Mouse (Mus musculus) left cerebral cortex, postnatal 14 days (tissue): ENCODE data around the gene Adcy6. TPM values are rescaled to one million over a fixed set of nuclear protein-coding genes. Genes with fewer than 3 reads are reported as not detected.

ENCODE experiments used
- DNase-seq, 2 experiments: peaks; one replicate each; pipeline ENCODE4 v3.0.0; 2021 to 2022; ENCODE audit warnings: low spot score in 2 of 2, mixed read lengths in 1 of 2
- intact Hi-C: fragments of 180-260 bp; cut with DNase I; formaldehyde crosslinking; loops from one replicate; pipeline ENCODE4 v1.15.1; 2025
- total RNA-seq, 2 experiments: library from RNA; stranded (reverse); gene quantifications; 2 replicates each; pipeline ENCODE4 v1.2.3; 2021

Adcy6 gene
- total RNA-seq, 2 experiments from 2014 or later: 47.8 to 50.2 TPM

- no peak for DNase-seq
- intact Hi-C loops: no loop called here
Observed at GRCm38 (mm10) chr15:98570873-98571538, 38.9 kb downstream of the Adcy6 start, which contains the start of the genes Ccnt1 and 4930415O20Rik. Gene Ccnt1 (minus strand): TSS chr15:98570923. Gene 4930415O20Rik (plus strand): TSS chr15:98571004.

- intact Hi-C loops: loop anchor here (5.0 kb wide), 1 partner anchor 38 kb away; the partner anchor contains the start of gene Kansl2
- no peak for DNase-seq
Observed at GRCm38 (mm10) chr15:98569795-98570365, 40.0 kb downstream of the Adcy6 start.

- DNase-seq: no peak
- intact Hi-C loops: loop anchor here (5.0 kb wide), 1 partner anchor 37 kb away; the partner anchor contains the start of gene Kansl2
Observed at GRCm38 (mm10) chr15:98569216-98569615, 40.7 kb downstream of the Adcy6 start.

GRCm38 (mm10) chr15:98568256-98569033 lies 41.4 kb downstream of the Adcy6 start:
- no peak for DNase-seq
- intact Hi-C loops: loop anchor here (5.0 kb wide), 1 partner anchor 36 kb away; the partner anchor contains the start of gene Kansl2

GRCm38 (mm10) chr15:98567278-98568134 lies 42.4 kb downstream of the Adcy6 start:
- peak; percentile 100 for DNase-seq
- intact Hi-C loops: loop anchor here (5.0 kb wide), 1 partner anchor 35 kb away; the partner anchor contains the start of gene Kansl2

- no peak for DNase-seq
- intact Hi-C loops: loop anchor here (5.0 kb wide), 1 partner anchor 35 kb away; the partner anchor contains the start of gene Kansl2
Observed at GRCm38 (mm10) chr15:98566973-98567277, 43.0 kb downstream of the Adcy6 start.

- DNase-seq: no peak
- intact Hi-C loops: no loop called here
Observed at GRCm38 (mm10) chr15:98557186-98557585, 52.7 kb downstream of the Adcy6 start.

GRCm38 (mm10) chr15:98555881-98556280 lies 54.0 kb downstream of the Adcy6 start:
- no peak for DNase-seq
- intact Hi-C loops: no loop called here

- intact Hi-C loops: no loop called here
- no peak for DNase-seq
Observed at GRCm38 (mm10) chr15:98552758-98553157, 57.1 kb downstream of the Adcy6 start.

GRCm38 (mm10) chr15:98546843-98547242 lies 63.0 kb downstream of the Adcy6 start:
- intact Hi-C loops: no loop called here
- no peak for DNase-seq

GRCm38 (mm10) chr15:98545151-98545550 lies 64.7 kb downstream of the Adcy6 start:
- no peak for DNase-seq
- intact Hi-C loops: no loop called here

- DNase-seq: no peak
- intact Hi-C loops: no loop called here
Observed at GRCm38 (mm10) chr15:98543341-98543740, 66.5 kb downstream of the Adcy6 start.

- intact Hi-C loops: no loop called here
- DNase-seq: no peak
Observed at GRCm38 (mm10) chr15:98541064-98541463, 68.8 kb downstream of the Adcy6 start.

Other genes starting within 250 kb of the Adcy6 start
- not detected for gene Olfr283, start 229.1 kb downstream of the Adcy6 start, total RNA-seq
- not detected for gene Olfr282, start 178.9 kb downstream of the Adcy6 start, total RNA-seq
- gene Olfr281, start 157.5 kb downstream of the Adcy6 start, total RNA-seq: not detected
- not detected for gene OR5BS1P, start 140.2 kb downstream of the Adcy6 start, total RNA-seq
- gene Lalba, start 127.4 kb downstream of the Adcy6 start, total RNA-seq: not detected
- gene Olfr279, start 117.7 kb downstream of the Adcy6 start, total RNA-seq: under 1 TPM in 1 of 2 experiments, not detected in 1; 0.11 TPM
- 10 to 100 TPM; 59.5 to 61.0 TPM for gene Kansl2, start 75.8 kb downstream of the Adcy6 start, total RNA-seq
- 10 to 100 TPM; 40.5 to 45.3 TPM for gene Ccnt1, start 39.2 kb downstream of the Adcy6 start, total RNA-seq
- not detected for gene 4930415O20Rik, start 39.1 kb downstream of the Adcy6 start, total RNA-seq
- 100 to 1,000 TPM; 217 to 244 TPM for gene Cacnb3, start 20.8 kb upstream of the Adcy6 start, total RNA-seq
- gene Ddx23, start 52.8 kb upstream of the Adcy6 start, total RNA-seq: 10 to 100 TPM; 56.0 to 57.6 TPM
- 10 to 100 TPM; 53.9 to 64.1 TPM for gene Rnd1, start 67.4 kb upstream of the Adcy6 start, total RNA-seq
- gene Ccdc65, start 98.1 kb upstream of the Adcy6 start, total RNA-seq: 10 to 100 TPM; 12.6 to 13.3 TPM
- 1 to 10 TPM; 2.7 to 3.4 TPM for gene Fkbp11, start 118.1 kb upstream of the Adcy6 start, total RNA-seq
- 100 to 1,000 TPM; 729 to 796 TPM for gene Arf3, start 153.1 kb upstream of the Adcy6 start, total RNA-seq
- under 1 TPM; 0.55 to 0.75 TPM for gene Wnt10b, start 168.1 kb upstream of the Adcy6 start, total RNA-seq
- not detected for gene Wnt1, start 179.8 kb upstream of the Adcy6 start, total RNA-seq
- gene Ddn, start 199.4 kb upstream of the Adcy6 start, total RNA-seq: 100 to 1,000 TPM; 421 to 445 TPM
- 10 to 100 TPM; 41.5 to 45.4 TPM for gene Prkag1, start 221.4 kb upstream of the Adcy6 start, total RNA-seq